ENCODE assay signal across 9 mouse cellular contexts in genomic region chr4:22494924-22495323, GRCm38 (mm10). TPM values are rescaled to one million over a fixed set of nuclear protein-coding genes. Genes with fewer than 3 reads are reported as not detected.
DNase-seq lines count a peak whose midpoint lies in the region; ATAC-seq and TF ChIP-seq lines count a peak whose summit lies in the region.
"Had no signal": no experiment of that assay in that cellular context is flagged by ENCODE, and none has a peak within 500 bp of the region (broad histone marks: within the 10 kb centered on the region; RNA-seq: fewer than 3 reads in every experiment).

No protein-coding gene starts in this region.

- H3K27ac ChIP-seq in cerebellum, adult 2 months (ENCODE audit: insufficient read depth, low read length) = no peak overlapping the region
- H3K27ac ChIP-seq in neural tube, embryonic 15.5 days (replicated peaks) = peak overlapping the region; percentile 81

- TF ChIP-seq CTCF in cerebellum, adult 2 months (IDR thresholded peaks at IDR 0.05; ENCODE audit: borderline replicate concordance, insufficient read depth, low read depth, low read length) = no peak

- H3K4me1 ChIP-seq in cerebellum, adult 2 months (ENCODE audit: control insufficient read depth, insufficient read depth, low read length) = no peaks in the 10 kb centered on the region
- peaks cover 54% of the 10 kb centered on the region for H3K4me1 ChIP-seq in neural tube, embryonic 15.5 days

- no peaks in the 10 kb centered on the region for H3K9me3 ChIP-seq in neural tube, embryonic 15.5 days (replicated peaks)

- no peaks in the 10 kb centered on the region for H3K36me3 ChIP-seq in neural tube, embryonic 15.5 days

- H3K9ac ChIP-seq in neural tube, embryonic 15.5 days (replicated peaks) = peak overlapping the region; percentile 40

- peak overlapping the region; percentile 23 for H3K4me3 ChIP-seq in cerebellum, adult 2 months (replicated peaks; ENCODE audit: insufficient read depth, low read depth, low read length)
- H3K4me3 ChIP-seq in neural tube, embryonic 15.5 days (replicated peaks) = peak overlapping the region; percentile 40

- intact Hi-C loops in left cerebral cortex, postnatal 36 days (cut with DNase I) = loop anchor here (10.0 kb wide), 1 partner anchor 430 kb away; no protein-coding TSS in a partner anchor

- H3K4me2 ChIP-seq in neural tube, embryonic 15.5 days = peak overlapping the region; percentile 67

- peak; percentile 51 to 64 for DNase-seq in cerebellum, adult 2 months
- DNase-seq in cerebellum, adult 11 months = no peak
- peak; percentile 74 for DNase-seq in Muller cell, postnatal 12 days (ENCODE audit: inconsistent ontology term)
- peak; percentile 58 to 76 for DNase-seq in frontal cortex, postnatal 14 days (ENCODE audit: low spot score in 2 of 2)
- peak; percentile 68 to 72 for DNase-seq in left cerebral cortex, postnatal 36 days (ENCODE audit: low spot score in 2 of 2)
- no peak for DNase-seq in gastrocnemius, adult 18-20 months (ENCODE audit: low spot score)
- no peak for DNase-seq in adrenal gland, postnatal 25 days

- ATAC-seq in neural tube, embryonic 15.5 days (ENCODE audit: low FRiP score) = peak; percentile 51

- no peak for TF ChIP-seq POLR2A in cerebellum, adult 2 months (IDR thresholded peaks at IDR 0.05; ENCODE audit: borderline replicate concordance, insufficient read depth, low read length)

- under 1% methylated on average over 20 of the region's 20 CpGs for WGBS in cerebellum, adult 2 months
- under 1% methylated on average over 20 of the region's 20 CpGs for WGBS in neural tube, embryonic 15.5 days

- H3K27me3 ChIP-seq in cerebellum, adult 2 months (ENCODE audit: control insufficient read depth, insufficient read depth, low read length) = peaks cover 5% of the 10 kb centered on the region; the same call in 1 of the 2 replicates
- peaks cover 32% of the 10 kb centered on the region for H3K27me3 ChIP-seq in neural tube, embryonic 15.5 days (replicated peaks)

RNA-seq across cellular contexts. Expression of gene Pou3f2, which starts 6.8 kb away (rescaled TPM):
- polyA plus RNA-seq in cerebellum, adult 2 months (2012; rRNA removed) = 5.8 and 6.9 TPM in 2 replicates
- 10 to 100 TPM; 27.3 to 28.3 TPM for total RNA-seq in left cerebral cortex, postnatal 36 days (2021)
- polyA plus RNA-seq in neural tube, embryonic 15.5 days (2015; fragmentation: Nextera tagmentation; extraction: Ambion mirVana) = 11.8 and 14.3 TPM in 2 replicates
- total RNA-seq in gastrocnemius, adult 18-20 months (2021) = not detected
- 0.06 TPM in 1 of 2 replicates, not detected in the other for total RNA-seq in adrenal gland, postnatal 25 days (2021)
- polyA plus RNA-seq: C2C12 had no signal

Comparison
In these comparisons a context has a peak if more than half of its experiments do, and no peak if none do; other contexts are left out.
1. DNase-seq: peak in cerebellum, adult 2 months (2 of 2), Muller cell, postnatal 12 days (single experiment), frontal cortex, postnatal 14 days (2 of 2) and left cerebral cortex, postnatal 36 days (2 of 2); none in cerebellum, adult 11 months (single experiment), gastrocnemius, adult 18-20 months (single experiment) and adrenal gland, postnatal 25 days (single experiment).
2. RNA of gene Pou3f2, which starts 6.8 kb away (total RNA-seq): 27.3 to 28.3 TPM in left cerebral cortex, postnatal 36 days; 0.06 TPM in adrenal gland, postnatal 25 days and not detected in gastrocnemius, adult 18-20 months; every median in the first group is over 10 times any median in the second.